Mouse (Mus musculus) CH12.LX (cell line): ENCODE data around the gene Myo19. TPM values are rescaled to one million over a fixed set of nuclear protein-coding genes. Genes with fewer than 3 reads are reported as not detected.
A peak's percentile ranks its signal among the peaks of the same experiment; 100 is the strongest.

Source experiments
- DNase-seq: peaks from one replicate; pipeline ENCODE4 v3.0.0-alpha.2; 2013; ENCODE audit errors: extremely low read depth
- H3K27ac ChIP-seq: 2 replicates; pipeline ENCODE4 v1.5.1; 2012; ENCODE audit warnings: low read depth, mild to moderate bottlenecking, control low read depth, moderate library complexity; ENCODE audit not compliant: insufficient read depth
- H3K27me3 ChIP-seq: replicated peaks from 2 replicates; pipeline ENCODE3; 2012; ENCODE audit warnings: inconsistent platforms
- H3K36me3 ChIP-seq, 2 experiments: replicated peaks in 1 of 2; 2 replicates each; pipeline versions ENCODE3 to v1.6.1; 2012; ENCODE audit warnings: inconsistent platforms in 1 of 2, low read length in 1 of 2, mild to moderate bottlenecking in 1 of 2, mixed read lengths in 1 of 2, moderate library complexity in 1 of 2; ENCODE audit not compliant: control insufficient read depth in 1 of 2, insufficient read depth in 1 of 2
- H3K4me1 ChIP-seq, 2 experiments: 2 replicates each; pipeline ENCODE4 v1.6.1; 2012; ENCODE audit warnings: inconsistent platforms in 1 of 2, moderate library complexity in 1 of 2; ENCODE audit not compliant: insufficient read depth in 2 of 2, control insufficient read depth in 1 of 2
- H3K4me2 ChIP-seq: 2 replicates; pipeline ENCODE4 v1.6.1; 2012; ENCODE audit warnings: low read depth, mild to moderate bottlenecking, control low read depth; ENCODE audit not compliant: poor library complexity, insufficient read depth, severe bottlenecking
- H3K4me3 ChIP-seq, 3 experiments: fragments of 150-350 bp in 1 of 3; sonication (generic) in 1 of 3; replicated peaks in 1 of 3; 2 replicates each; pipeline versions ENCODE3 to v1.5.1; 2011 to 2012; ENCODE audit warnings: low read depth in 2 of 3, low read length in 2 of 3, mild to moderate bottlenecking in 2 of 3, moderate library complexity in 2 of 3, control low read depth in 1 of 3, improper control_type of control experiment in 1 of 3, inconsistent platforms in 1 of 3, mixed read lengths in 1 of 3; ENCODE audit not compliant: poor library complexity in 1 of 3
- H3K79me2 ChIP-seq: replicated peaks from 2 replicates; pipeline ENCODE4 v1.6.1; 2012; ENCODE audit warnings: mild to moderate bottlenecking, moderate library complexity; ENCODE audit not compliant: control insufficient read depth, poor library complexity, insufficient read depth, severe bottlenecking; ENCODE audit errors: extremely low read depth
- H3K9ac ChIP-seq: 2 replicates; pipeline ENCODE4 v1.6.1; 2012; ENCODE audit warnings: low read depth, mild to moderate bottlenecking, control low read depth, moderate library complexity; ENCODE audit not compliant: insufficient read depth
- H3K9me3 ChIP-seq: replicated peaks from 2 replicates; pipeline ENCODE3; 2012; ENCODE audit warnings: low read length, inconsistent platforms, mixed read lengths
- BHLHE40 ChIP-seq: IDR thresholded peaks from 2 replicates; pipeline ENCODE4 v1.6.1; 2011; ENCODE audit warnings: mild to moderate bottlenecking, low read depth, low read length, improper control_type of control experiment
- CHD1 ChIP-seq: IDR thresholded peaks from 2 replicates; pipeline ENCODE4 v1.6.1; 2012; ENCODE audit warnings: low read depth, low read length, improper control_type of control experiment, inconsistent platforms
- CHD2 ChIP-seq: IDR thresholded peaks from 2 replicates; pipeline ENCODE4 v1.6.1; 2011; ENCODE audit warnings: low read length, improper control_type of control experiment
- CTCF ChIP-seq, 2 experiments: IDR thresholded peaks in 1 of 2; conservative IDR thresholded peaks in 1 of 2; 2 replicates each; pipeline ENCODE4 v1.5.1; 2011 to 2012; ENCODE audit warnings: low read depth in 2 of 2, low read length in 2 of 2, improper control_type of control experiment in 1 of 2, inconsistent platforms in 1 of 2, mild to moderate bottlenecking in 1 of 2, moderate library complexity in 1 of 2
- JUND ChIP-seq: conservative IDR thresholded peaks from 2 replicates; pipeline ENCODE4 v1.6.1; 2011; ENCODE audit warnings: low read depth, low read length, improper control_type of control experiment
- MAX ChIP-seq: IDR thresholded peaks from 2 replicates; pipeline ENCODE4 v1.6.1; 2011; ENCODE audit warnings: low read length, improper control_type of control experiment
- POLR2A ChIP-seq: IDR thresholded peaks from 2 replicates; pipeline ENCODE4 v1.6.1; 2011; ENCODE audit warnings: low read depth, mild to moderate bottlenecking, improper control_type of control experiment, low read length
- POLR2AphosphoS2 ChIP-seq: IDR thresholded peaks from 2 replicates; pipeline ENCODE4 v1.6.1; 2011; ENCODE audit warnings: low read depth, low read length, improper control_type of control experiment
- UBTF ChIP-seq: IDR thresholded peaks from 2 replicates; pipeline ENCODE4 v1.6.1; 2012; ENCODE audit warnings: low read depth, mild to moderate bottlenecking, inconsistent platforms, low read length, improper control_type of control experiment, moderate library complexity
- dilution Hi-C: fragments of 300-500 bp; cut with MboI; formaldehyde crosslinking; loops from 2 replicates; pipeline ENCODE4 v1.14.3; 2020; ENCODE audit warnings: low sequenced_read_pairs; ENCODE audit not compliant: extremely low pct_unique_long_range_greater_than_20kb, extremely low pct_ligation_motif_present
- in situ Hi-C: fragments of 300-500 bp; cut with MboI; formaldehyde crosslinking; loops from 3 replicates; pipeline ENCODE4 v1.14.3; 2019; ENCODE audit warnings: low sequenced_read_pairs, low pct_ligation_motif_present, low pct_unique_long_range_greater_than_20kb, mixed read lengths
- polyA plus RNA-seq: library from polyadenylated mRNA; unstranded; fragments of >175 nt; gene quantifications from 2 replicates; pipeline ENCODE4 v1.2.1, GENCODE M21; 2012; ENCODE audit warnings: low read depth; ENCODE audit not compliant: insufficient read length
- total RNA-seq, 2 experiments: library from RNA; depleted of rRNA; stranded (reverse); fragments of 300-350 nt in 1 of 2; fragments of >200 nt in 1 of 2; gene quantifications; 2 replicates each; pipeline ENCODE4 v1.2.3; 2012 to 2014

Myo19 gene
- total and polyA plus RNA-seq, 3 experiments: 8.0 to 27.1 (median 9.1) TPM

DNA sequence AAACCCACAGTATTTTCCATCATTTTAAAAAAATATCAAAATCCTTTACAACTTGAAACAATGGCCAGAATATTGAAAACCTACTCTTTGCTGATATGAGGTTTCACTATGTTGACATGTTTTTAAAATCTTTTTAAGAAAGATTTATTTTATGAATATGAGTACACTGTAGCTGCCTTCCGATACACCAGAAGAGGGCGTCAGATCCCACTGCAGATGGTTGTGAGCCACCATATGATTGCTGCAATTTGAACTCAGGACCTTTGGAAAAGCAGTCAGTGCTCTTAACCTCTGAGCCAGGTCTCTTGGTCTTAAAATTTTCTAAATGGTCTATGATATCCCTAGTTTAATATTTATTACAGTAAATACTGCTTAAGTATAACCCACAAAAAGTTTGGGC is 40.6 kb upstream of the Myo19 start:
- no peak overlapping the region for H3K4me3 ChIP-seq
- H3K4me1 ChIP-seq: no peaks in the 10 kb centered on the region
- no peak overlapping the region for H3K4me2 ChIP-seq
- no peak overlapping the region for H3K9ac ChIP-seq
- H3K79me2 ChIP-seq: peaks cover 14% of the 10 kb centered on the region
- TF ChIP-seq BHLHE40 (no peak), CTCF (conservative IDR thresholded peaks at IDR 0.05 in 1 of 2, IDR thresholded peaks at IDR 0.05 in 1 of 2; ENCODE audit: low read depth in 2 of 2, low read length in 2 of 2) (peak in 1 of 2 experiments; percentile 23; a peak in 1 of 4 replicates)
- peaks cover 45 to 86% of the 10 kb centered on the region in 2 experiments for H3K36me3 ChIP-seq
- no peak overlapping the region for H3K27ac ChIP-seq
- no peaks in the 10 kb centered on the region for H3K27me3 ChIP-seq
- in situ Hi-C loops (no loop called here), dilution Hi-C loops (no loop called here)
- DNase-seq: no peak
- no peaks in the 10 kb centered on the region for H3K9me3 ChIP-seq

- Histone ChIP-seq H3K4me2 (no peak overlapping the region), H3K27ac (no peak overlapping the region), H3K27me3 (no peaks in the 10 kb centered on the region), H3K36me3 (peaks cover 52 to 79% of the 10 kb centered on the region in 2 experiments), H3K4me3 (no peak overlapping the region), H3K9me3 (no peaks in the 10 kb centered on the region), H3K9ac (no peak overlapping the region), H3K79me2 (0 out of 2 replicates have a peak, but pooled peaks cover 8% of the 10 kb centered on the region), H3K4me1 (no peaks in the 10 kb centered on the region; a peak in 1 of 4 replicates)
- TF ChIP-seq JUND: no peak
- TF ChIP-seq CHD1: no peak
- no peak for TF ChIP-seq POLR2AphosphoS2
- TF ChIP-seq POLR2A: 0 out of 2 replicates have a peak, but pooled peaks have one; percentile 5
- no peak for TF ChIP-seq CHD2
- no peak for TF ChIP-seq MAX
- in situ Hi-C loops: no loop called here
- no peak for DNase-seq
- dilution Hi-C loops: no loop called here
These were observed 33.0 kb upstream of the Myo19 start for GRCm38 (mm10) chr11:84846741-84847474.

DNA sequence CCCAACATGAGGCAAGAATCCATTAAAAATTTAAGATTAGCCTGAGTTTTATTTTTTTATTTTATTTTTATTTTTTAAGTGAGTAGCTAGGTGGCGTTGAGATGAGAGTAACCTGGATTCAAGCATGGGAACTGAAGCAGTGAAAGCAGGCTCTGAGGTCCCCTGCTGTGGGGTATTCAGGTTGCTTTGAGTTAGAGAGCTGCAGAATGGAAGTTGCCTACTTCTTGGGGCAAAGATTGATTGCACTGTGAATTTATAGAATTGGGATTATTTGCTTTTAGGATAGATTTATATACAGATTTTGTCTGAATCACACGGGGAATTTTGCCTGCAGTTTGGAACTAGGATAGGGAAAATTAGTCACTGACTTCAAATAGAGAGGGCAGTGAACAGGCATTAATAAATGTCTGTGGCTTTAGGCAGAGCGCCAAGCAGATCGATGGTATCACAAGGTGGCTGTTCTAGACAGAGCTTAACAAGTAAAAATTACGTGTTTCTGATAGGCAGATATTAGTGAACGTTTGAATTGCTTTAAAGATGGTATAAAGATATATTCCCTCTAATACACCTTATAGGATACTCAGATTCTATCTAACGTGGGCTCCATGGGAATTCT is 32.4 kb upstream of the Myo19 start:
- no peak overlapping the region for H3K27ac ChIP-seq
- 0 out of 2 replicates have a peak, but pooled peaks cover 4% of the 10 kb centered on the region for H3K79me2 ChIP-seq
- no peak for DNase-seq
- no peaks in the 10 kb centered on the region for H3K9me3 ChIP-seq
- no peaks in the 10 kb centered on the region; a peak in 1 of 4 replicates for H3K4me1 ChIP-seq
- H3K4me3 ChIP-seq: no peak overlapping the region
- dilution Hi-C loops (no loop called here), in situ Hi-C loops (no loop called here)
- H3K9ac ChIP-seq: no peak overlapping the region
- no peak for TF ChIP-seq UBTF
- TF ChIP-seq POLR2A: peak; percentile 7; the same call in 1 of the 2 replicates
- no peak overlapping the region for H3K4me2 ChIP-seq
- H3K36me3 ChIP-seq: peaks cover 51 to 79% of the 10 kb centered on the region in 2 experiments
- no peaks in the 10 kb centered on the region for H3K27me3 ChIP-seq
